Mouse (Mus musculus) cerebellum, adult 2 months (tissue): ENCODE results near the gene Fat2. TPM values are rescaled to one million over a fixed set of nuclear protein-coding genes. Genes with fewer than 3 reads are reported as not detected.
A peak's percentile ranks its signal among the peaks of the same experiment; 100 is the strongest.

Source experiments
- DNase-seq, 2 experiments: peaks; one replicate each; pipeline ENCODE4 v3.0.0; 2021
- H3K27ac ChIP-seq: fragments of 200-500 bp; 2 replicates; pipeline ENCODE4 v1.5.1; 2012; ENCODE audit warnings: low read length, control low read depth, inconsistent platforms; ENCODE audit not compliant: insufficient read depth
- H3K27me3 ChIP-seq: fragments of 200-500 bp; 2 replicates; pipeline ENCODE4 v1.6.1; 2012; ENCODE audit warnings: inconsistent platforms, mild to moderate bottlenecking, low read length, moderate library complexity; ENCODE audit not compliant: control insufficient read depth, insufficient read depth
- H3K4me1 ChIP-seq: fragments of 200-500 bp; 2 replicates; pipeline ENCODE4 v1.6.1; 2011; ENCODE audit warnings: low read length; ENCODE audit not compliant: control insufficient read depth, insufficient read depth
- H3K4me3 ChIP-seq: fragments of 200-500 bp; replicated peaks from 2 replicates; pipeline ENCODE3; 2011; ENCODE audit warnings: mild to moderate bottlenecking, low read depth, low read length, control low read depth; ENCODE audit not compliant: insufficient read depth
- CTCF ChIP-seq: fragments of 200-500 bp; IDR thresholded peaks from 2 replicates; pipeline ENCODE4 v1.5.1; 2011; ENCODE audit warnings: low read depth, mild to moderate bottlenecking, control low read depth, low read length, moderate library complexity, borderline replicate concordance; ENCODE audit not compliant: insufficient read depth
- POLR2A ChIP-seq: fragments of 200-500 bp; IDR thresholded peaks from 2 replicates; pipeline ENCODE4 v1.6.1; 2011; ENCODE audit warnings: low read length, control low read depth, borderline replicate concordance; ENCODE audit not compliant: insufficient read depth
- WGBS: fragments of 180-500 bp; shearing (Covaris S2); methylation state at CpG from one replicate; pipeline ENCODE4 v1.1.7; 2018; 5-methylcytosine and 5-hydroxymethylcytosine counted together
- polyA plus RNA-seq: library from polyadenylated mRNA; depleted of rRNA; stranded (reverse); fragments of >200 nt; gene quantifications from 2 replicates; pipeline ENCODE4 v1.2.3, GENCODE M21; 2012; rRNA removed

Gene Fat2
- polyA plus RNA-seq, 1 experiment: 86.7 TPM

- no peak overlapping the region for H3K27ac ChIP-seq
- no peaks in the 10 kb centered on the region for H3K27me3 ChIP-seq
- 89% methylated on average over 6 of the region's 6 CpGs for WGBS
- peaks cover 3% of the 10 kb centered on the region; the same call in 1 of the 2 replicates for H3K4me1 ChIP-seq
- TF ChIP-seq CTCF (no peak), POLR2A (no peak)
- no peak for DNase-seq
- H3K4me3 ChIP-seq: no peak overlapping the region
Observed at GRCm38 (mm10) chr11:55209626-55210353, 126.6 kb downstream of the Fat2 start.

DNA sequence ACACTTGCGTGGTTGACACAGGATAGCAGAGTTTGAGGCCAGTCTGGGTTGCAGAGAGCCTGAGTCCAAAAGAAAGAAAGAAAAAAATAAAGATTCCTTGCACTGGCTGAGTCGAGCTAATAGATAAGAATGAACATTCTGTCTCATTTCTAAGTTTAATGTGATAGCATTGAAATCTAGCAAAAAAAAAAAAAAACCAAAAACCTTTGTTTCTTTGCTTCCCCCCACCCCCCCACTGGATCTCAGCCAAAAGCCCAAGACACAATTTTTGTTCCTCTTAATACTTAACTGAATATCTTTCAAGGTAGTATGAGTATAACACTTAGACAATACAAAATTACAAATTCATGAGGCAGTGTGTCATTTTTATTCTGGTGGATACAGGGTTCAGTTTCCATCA, 127.3 kb downstream of the Fat2 start:
- H3K27ac ChIP-seq: no peak overlapping the region
- peaks cover 3% of the 10 kb centered on the region; the same call in 1 of the 2 replicates for H3K4me1 ChIP-seq
- no peak for DNase-seq
- no peak for TF ChIP-seq CTCF
- TF ChIP-seq POLR2A: no peak
- H3K27me3 ChIP-seq: no peaks in the 10 kb centered on the region
- H3K4me3 ChIP-seq: no peak overlapping the region
- WGBS: 80% methylated on average over 2 of the region's 2 CpGs

DNA sequence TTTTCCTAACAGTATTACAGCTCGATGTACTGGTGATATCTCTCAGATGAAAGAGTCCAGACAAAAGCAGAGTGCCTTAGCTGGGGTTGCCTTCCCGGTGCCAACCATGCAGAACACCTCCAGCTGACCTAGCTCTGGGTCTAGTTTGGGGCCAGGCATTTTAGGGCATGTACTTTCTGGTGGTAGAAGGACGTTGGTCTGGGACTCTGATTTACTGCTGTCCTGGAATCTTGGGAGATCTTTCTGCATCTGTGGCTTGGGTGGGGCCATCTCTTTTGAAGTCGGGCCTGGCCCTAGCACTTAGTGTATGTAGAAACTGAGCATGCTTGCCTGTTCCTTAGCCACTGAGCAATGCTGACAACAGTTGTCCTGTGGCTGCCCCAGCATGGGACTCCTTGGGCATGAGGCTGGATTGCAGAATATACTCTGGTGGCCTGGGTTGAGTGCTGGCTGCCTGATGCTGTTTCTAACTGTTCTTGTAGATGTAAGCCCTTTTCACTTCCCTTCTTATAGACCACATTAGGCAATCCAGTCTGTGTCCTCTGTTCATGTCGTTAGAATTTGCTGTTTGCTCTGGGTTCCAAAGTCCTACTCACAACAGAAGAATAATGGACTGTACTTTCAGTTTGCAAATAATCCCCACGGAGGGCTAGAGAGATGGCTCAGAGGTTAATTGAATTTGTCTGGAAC, 128.2 kb downstream of the Fat2 start:
- TF ChIP-seq POLR2A (no peak), CTCF (no peak)
- DNase-seq: no peak
- no peak overlapping the region for H3K27ac ChIP-seq
- H3K4me3 ChIP-seq: no peak overlapping the region
- no peaks in the 10 kb centered on the region; the same call in 1 of the 2 replicates for H3K4me1 ChIP-seq
- no peaks in the 10 kb centered on the region for H3K27me3 ChIP-seq
- 65% methylated on average over 6 of the region's 6 CpGs for WGBS

DNA sequence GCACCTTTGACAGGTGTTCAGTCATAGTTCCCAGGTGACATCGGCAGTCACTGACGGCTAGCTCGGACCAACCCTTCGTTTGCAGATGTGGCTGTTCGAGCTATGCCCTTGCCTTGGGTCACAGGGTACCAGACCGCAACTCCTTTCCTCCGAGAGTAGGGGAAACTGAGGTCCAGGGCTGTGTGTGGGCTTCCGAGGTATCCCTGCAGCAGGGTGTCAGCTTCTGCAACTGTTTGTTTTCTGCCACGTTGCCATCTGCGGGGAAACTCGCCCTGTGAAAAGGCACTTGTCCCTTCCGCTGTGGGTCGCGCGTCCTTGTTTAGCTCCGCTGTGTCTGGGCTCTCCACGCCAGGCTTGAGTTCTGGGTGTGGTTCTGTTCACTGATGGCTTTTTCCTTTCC, 131.8 kb downstream of the Fat2 start:
- peak; percentile 51 to 66 for DNase-seq
- WGBS: under 1% methylated on average over 17 of the region's 17 CpGs

GRCm38 (mm10) chr11:55204159-55204596, 132.2 kb downstream of the Fat2 start, which contains the start of gene Slc36a1:
Slc36a1 (plus strand) TSS chr11:55204350.
- under 1% methylated on average over 31 of the region's 31 CpGs for WGBS
- DNase-seq: peak; percentile 93 to 96
- TF ChIP-seq POLR2A (peak; percentile 65; the same call in 1 of the 2 replicates), CTCF (peak; percentile 95)
- H3K4me3 ChIP-seq: peak within 1 kb of the TSS; percentile 86
- H3K27ac ChIP-seq: peak within 1 kb of the TSS; percentile 24
- H3K4me1 ChIP-seq: no peaks in the 10 kb centered on the region; the same call in 1 of the 2 replicates
- no peaks in the 10 kb centered on the region for H3K27me3 ChIP-seq

More for the DNA sequence above, 131.8 kb downstream of the Fat2 start:
- H3K4me1 ChIP-seq: no peaks in the 10 kb centered on the region; the same call in 1 of the 2 replicates
- TF ChIP-seq POLR2A (no peak), CTCF (no peak; the same call in 1 of the 2 replicates)
- peak overlapping the region; percentile 86 for H3K4me3 ChIP-seq
- H3K27me3 ChIP-seq: no peaks in the 10 kb centered on the region
- H3K27ac ChIP-seq: peak overlapping the region; percentile 24

Other genes with a start within 250 kb of the Fat2 start
- 47.0 and 53.0 TPM in 2 replicates for gene Gm2a, start 238.4 kb downstream of the Fat2 start, polyA plus RNA-seq
- not detected in 2 replicates for gene Slc36a3, start 184.9 kb downstream of the Fat2 start, polyA plus RNA-seq
- gene Slc36a2, start 151.5 kb downstream of the Fat2 start, polyA plus RNA-seq: 0.71 and 0.82 TPM in 2 replicates
- gene Slc36a1, start 132.2 kb downstream of the Fat2 start, polyA plus RNA-seq: 41.1 and 41.5 TPM in 2 replicates
- 1,317 and 1,324 TPM in 2 replicates for gene Sparc, start 86.6 kb upstream of the Fat2 start, polyA plus RNA-seq
- 203 and 218 TPM in 2 replicates for gene Atox1, start 124.7 kb upstream of the Fat2 start, polyA plus RNA-seq
- gene G3bp1, start 133.1 kb upstream of the Fat2 start, polyA plus RNA-seq: 21.3 and 22.8 TPM in 2 replicates